Mouse (Mus musculus) embryonic fibroblast, embryonic 13.5 days (primary cell): ENCODE data around the gene Ssx2ip.

Experiments used
- CTCF ChIP-seq: IDR thresholded peaks from 2 replicates; pipeline ENCODE4 v1.5.1; 2011; ENCODE audit warnings: mild to moderate bottlenecking, control low read depth, low read length, moderate library complexity, borderline replicate concordance; ENCODE audit not compliant: insufficient read depth
- POLR2A ChIP-seq: IDR thresholded peaks from 2 replicates; pipeline ENCODE4 v1.6.1; 2011; ENCODE audit warnings: low read depth, mild to moderate bottlenecking, control low read depth, low read length, moderate library complexity

DNA sequence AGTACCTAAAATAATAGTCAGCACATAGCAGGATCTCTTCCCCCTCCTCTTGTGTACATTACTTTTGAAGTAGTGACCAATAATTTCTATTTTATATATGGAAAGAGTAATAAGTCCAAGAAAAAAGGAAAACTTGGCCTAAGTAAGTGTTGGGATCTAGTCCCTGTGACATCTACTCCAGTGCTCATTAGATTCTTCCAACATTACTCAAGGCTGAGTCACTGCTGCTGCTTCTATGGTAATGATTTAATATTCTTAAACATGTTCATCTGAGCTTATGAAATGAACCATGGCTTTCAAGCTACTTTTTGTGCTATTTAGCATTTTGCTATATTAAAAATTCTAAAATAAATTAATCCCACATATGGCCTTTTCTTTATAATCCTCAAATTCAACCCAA is 69.3 kb downstream of the Ssx2ip start:
- TF ChIP-seq CTCF (no peak), POLR2A (no peak)
